ENCODE assay signal across 8 mouse cellular contexts in the genomic region with DNA sequence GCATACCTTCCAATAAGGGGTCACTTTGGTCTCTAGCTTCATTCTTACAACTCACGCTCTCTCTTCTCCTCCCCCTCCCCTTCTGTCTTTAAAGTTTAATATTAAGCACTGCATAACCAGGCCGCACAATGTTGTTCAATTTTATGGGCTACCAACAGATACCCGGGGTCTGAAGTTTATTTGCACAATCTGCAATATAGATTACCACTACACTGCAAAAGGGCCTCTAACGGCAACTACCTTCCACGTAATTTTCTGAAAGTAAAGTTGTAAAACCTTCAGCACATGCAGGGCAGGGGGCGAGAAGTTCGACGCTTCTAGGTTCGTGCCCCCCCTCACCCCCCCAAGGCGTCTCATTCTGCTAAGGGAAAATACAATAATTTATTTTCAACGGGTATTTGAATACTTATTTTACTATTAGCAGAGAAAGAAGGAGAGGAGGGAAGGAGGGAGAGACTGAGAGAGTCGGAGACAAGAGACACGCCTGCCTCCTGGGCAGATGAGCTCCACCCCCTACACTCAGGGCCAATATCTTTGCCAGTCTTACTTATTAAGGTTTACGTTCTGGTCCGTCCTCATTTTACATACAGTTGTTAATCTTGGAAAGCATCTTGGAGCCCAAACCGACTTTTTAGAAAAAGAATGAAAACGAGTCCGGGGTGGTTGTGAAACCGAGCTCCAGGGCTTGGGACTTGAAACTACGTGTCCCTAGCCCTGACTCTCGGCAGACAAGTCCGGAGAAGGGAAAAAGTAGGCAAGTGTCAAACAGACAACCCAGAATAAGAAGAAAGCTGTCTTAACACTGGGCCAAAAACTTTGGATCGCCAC. TPM values are rescaled to one million over a fixed set of nuclear protein-coding genes. Genes with fewer than 3 reads are reported as not detected.
A peak's percentile ranks its signal among the peaks of the same experiment; 100 is the strongest.
DNase-seq lines count a peak whose midpoint lies in the region; ATAC-seq lines count a peak whose summit lies in the region.

No protein-coding gene starts in this region.

- intact Hi-C loops in gastrocnemius, postnatal 14 days (cut with DNase I; ENCODE audit: low total_unique reads): no loop called here

- peak; percentile 4 for DNase-seq in gastrocnemius, postnatal 10 days
- no peak for DNase-seq in gastrocnemius, postnatal 14 days
- peak; percentile 27 for DNase-seq in brain, adult 2 months (ENCODE audit: low read depth, low spot score)
- DNase-seq in forelimb bud, embryonic 11.5 days (ENCODE audit: low read depth, low spot score): peak; percentile 20
- peak; percentile 30 for DNase-seq in kidney, adult 18-20 months
- DNase-seq in spleen, postnatal 36 days (ENCODE audit: low spot score in 2 of 2): peak; percentile 16 to 52

- H3K4me1 ChIP-seq in lung, embryonic 16.5 days (replicated peaks; ENCODE audit: control insufficient read depth, insufficient read depth, low read length): peaks cover 9% of the 10 kb centered on the region

- H3K36me3 ChIP-seq in lung, embryonic 16.5 days (ENCODE audit: control insufficient read depth, insufficient read depth, low read length): no peaks in the 10 kb centered on the region

- peak overlapping the region; percentile 83 for H3K9ac ChIP-seq in lung, embryonic 16.5 days (ENCODE audit: low read length)

- H3K27me3 ChIP-seq in lung, embryonic 16.5 days (ENCODE audit: control insufficient read depth, insufficient read depth, low read depth, low read length): no peaks in the 10 kb centered on the region

- WGBS in lung, embryonic 16.5 days: 2% methylated on average over 23 of the region's 23 CpGs

- peak overlapping the region; percentile 71 for H3K27ac ChIP-seq in lung, embryonic 16.5 days (ENCODE audit: low read length)

- peak overlapping the region; percentile 88 for H3K4me3 ChIP-seq in lung, embryonic 16.5 days (ENCODE audit: low read length)

- H3K4me2 ChIP-seq in lung, embryonic 16.5 days (ENCODE audit: low read depth, low read length): peak overlapping the region; percentile 92

- H3K9me3 ChIP-seq in lung, embryonic 16.5 days (ENCODE audit: control insufficient read depth, low read length): no peaks in the 10 kb centered on the region

- no peak for ATAC-seq in lung, embryonic 16.5 days (ENCODE audit: low read depth)
- ATAC-seq in monocyte, adult 5-6 weeks (replicated peaks; ENCODE audit: insufficient number of reproducible peaks, low FRiP score, low TSS enrichment, poor library complexity, severe bottlenecking): no peak

RNA-seq across cellular contexts. Expression of a gene that starts 1.2 kb away (rescaled TPM):
- total RNA-seq in gastrocnemius, postnatal 10 days (2021): 10 to 100 TPM; 31.2 to 36.9 TPM
- total RNA-seq in gastrocnemius, postnatal 14 days (2021): 10 to 100 TPM; 18.3 to 21.8 TPM
- 24.0 and 24.8 TPM in 2 replicates for polyA plus RNA-seq in lung, embryonic 16.5 days (2015; fragmentation: Nextera tagmentation; extraction: Ambion mirVana)
- 7.5 to 16.1 TPM (median 11.4 TPM) in 3 replicates for total RNA-seq in monocyte, adult 5-6 weeks (2017)
